Mouse (Mus musculus) left cerebral cortex, postnatal 14 days (tissue): ENCODE measurements around the gene Uqcrc1. TPM values are rescaled to one million over a fixed set of nuclear protein-coding genes. Genes with fewer than 3 reads are reported as not detected.

Source experiments
- DNase-seq, 2 experiments: peaks; one replicate each; pipeline ENCODE4 v3.0.0; 2021 to 2022; ENCODE audit warnings: low spot score in 2 of 2, mixed read lengths in 1 of 2
- intact Hi-C: fragments of 180-260 bp; cut with DNase I; formaldehyde crosslinking; loops from one replicate; pipeline ENCODE4 v1.15.1; 2025
- long read RNA-seq, 2 experiments: library from polyadenylated mRNA; stranded (forward); transcript quantifications; one replicate each; pipeline ENCODE4 v2.0.0; 2021
- total RNA-seq, 2 experiments: library from RNA; stranded (reverse); gene quantifications; 2 replicates each; pipeline ENCODE4 v1.2.3; 2021

The Uqcrc1 gene
- 100 to 1,000 TPM; 383 to 411 TPM for total RNA-seq
- long read RNA-seq, experiment 1, transcript Uqcrc1-201 (13 exons, 1,653 nt) = major isoform, 967 of 1,042 reads
- long read RNA-seq, experiment 1, partial matches to known transcripts = 31 of 1,042 reads
- long read RNA-seq, experiment 1, other reads (novel, unspliced or antisense) = 42 of 1,042 reads
- long read RNA-seq, experiment 2, transcript Uqcrc1-201 (13 exons, 1,653 nt) = major isoform, 661 of 703 reads
- long read RNA-seq, experiment 2, partial matches to known transcripts = 20 of 703 reads
- long read RNA-seq, experiment 2, other reads (novel, unspliced or antisense) = 21 of 703 reads

DNA sequence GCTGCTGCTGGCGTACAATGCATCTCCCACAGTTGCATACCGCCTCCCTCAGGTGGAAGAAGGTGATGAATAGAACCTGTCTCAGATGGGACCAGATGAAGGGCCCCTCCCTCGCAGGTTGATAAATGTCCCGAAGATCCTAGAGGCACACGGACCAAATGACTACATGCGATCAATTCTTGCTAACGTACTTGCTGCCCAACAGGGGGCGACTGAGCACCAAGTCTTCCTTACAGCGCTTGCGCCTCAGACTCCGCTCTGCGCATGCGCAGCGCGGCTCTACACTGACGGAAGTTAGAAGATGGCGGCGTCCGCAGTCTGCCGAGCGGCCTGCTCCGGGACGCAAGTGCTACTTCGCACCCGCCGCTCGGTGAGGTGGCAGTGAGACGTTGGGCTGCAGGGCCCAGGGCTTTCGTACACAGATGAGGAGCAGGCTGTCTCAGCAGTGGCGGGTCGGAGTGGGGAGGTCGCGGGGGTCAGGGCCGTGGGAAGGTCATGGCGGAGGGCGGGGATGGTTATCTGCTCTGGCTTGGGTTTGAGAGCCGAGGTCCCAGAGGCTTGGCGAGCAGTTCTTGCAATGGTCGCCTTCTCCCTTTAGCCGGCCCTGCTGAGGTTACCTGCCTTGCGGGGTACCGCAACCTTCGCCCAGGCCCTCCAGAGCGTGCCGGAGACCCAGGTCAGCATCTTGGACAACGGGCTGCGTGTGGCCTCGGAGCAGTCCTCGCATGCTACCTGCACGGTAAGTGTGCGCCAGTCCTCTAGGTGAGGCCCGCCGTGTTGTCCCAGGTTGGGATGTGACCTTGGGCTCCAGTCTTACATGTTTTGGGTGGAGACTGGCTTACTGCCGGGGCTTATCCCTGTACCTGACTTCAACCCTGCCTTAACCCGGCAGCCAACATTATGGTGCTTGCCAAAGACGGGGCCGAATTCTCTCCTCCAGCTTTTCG is at the start of gene Uqcrc1:
Uqcrc1 (plus strand) TSS at position 216 of the 947 bp plus-strand sequence.
- intact Hi-C loops = loop anchor here (5.0 kb wide), 1 partner anchor 51 kb away; the partner anchor contains the start of gene Ucn2

DNA sequence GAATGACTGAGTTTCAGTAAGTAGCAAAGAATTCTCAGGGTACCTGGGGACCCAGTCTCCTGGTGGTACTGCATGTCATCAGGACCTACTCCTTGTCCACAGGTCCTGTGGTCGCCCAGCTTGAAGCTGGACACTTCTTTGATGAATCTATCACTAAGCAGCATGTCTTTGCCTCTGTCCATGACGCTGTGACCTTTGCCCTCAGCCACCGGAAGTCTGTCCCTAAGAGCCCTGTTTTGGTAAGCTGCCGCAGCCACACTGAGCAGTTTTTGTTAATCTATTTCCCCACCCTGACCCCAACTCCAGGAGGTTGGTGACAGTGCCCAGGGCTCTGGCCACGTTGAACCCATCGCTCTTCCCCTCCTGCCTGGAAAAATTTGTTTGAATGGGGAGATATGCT is 24.1 kb upstream of the Uqcrc1 start:
- intact Hi-C loops = no loop called here
- no peak for DNase-seq

More for the DNA sequence above, at the start of gene Uqcrc1:
- peak; percentile 97 to 98 for DNase-seq

DNA sequence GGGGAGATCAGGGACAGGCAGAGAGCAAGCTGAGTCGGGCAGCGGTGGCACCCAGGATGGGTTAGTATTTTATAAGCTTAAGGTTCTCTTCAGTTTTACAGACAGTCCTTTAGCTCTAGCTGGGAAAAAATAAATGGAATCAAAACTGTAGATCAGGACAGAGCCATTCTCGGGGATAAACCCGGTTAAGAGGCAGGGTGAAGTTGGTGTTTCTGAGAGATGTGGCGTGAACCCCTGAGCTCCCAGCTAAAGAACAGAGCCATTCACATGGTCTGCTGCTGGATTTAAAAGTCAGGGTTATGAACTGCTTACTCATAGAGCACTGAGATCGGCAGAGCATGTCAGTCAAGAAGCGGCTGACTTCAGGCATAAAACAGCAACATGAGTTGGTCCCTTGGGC is 23.3 kb upstream of the Uqcrc1 start:
- intact Hi-C loops = no loop called here
- DNase-seq = no peak

DNA sequence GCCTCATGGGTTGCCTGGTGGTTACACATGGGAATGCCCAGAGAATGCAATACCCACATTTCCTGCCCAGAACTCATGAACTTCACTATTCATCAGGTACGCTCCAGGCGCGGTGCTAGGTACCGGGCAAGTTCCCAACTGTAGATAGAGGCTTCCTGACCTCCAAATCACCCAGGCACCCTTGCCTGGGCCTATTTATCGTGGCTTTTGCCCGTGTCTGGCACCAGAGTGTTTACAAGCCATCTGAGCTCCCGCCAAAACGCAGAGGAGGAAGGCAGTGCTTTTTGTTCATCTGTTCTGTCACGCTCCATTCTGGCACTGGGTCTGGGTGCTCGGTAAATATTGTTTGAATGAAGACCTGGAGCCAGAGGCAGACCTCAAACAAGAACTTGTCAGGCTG is 22.8 kb upstream of the Uqcrc1 start:
- intact Hi-C loops = no loop called here
- DNase-seq = no peak

DNA sequence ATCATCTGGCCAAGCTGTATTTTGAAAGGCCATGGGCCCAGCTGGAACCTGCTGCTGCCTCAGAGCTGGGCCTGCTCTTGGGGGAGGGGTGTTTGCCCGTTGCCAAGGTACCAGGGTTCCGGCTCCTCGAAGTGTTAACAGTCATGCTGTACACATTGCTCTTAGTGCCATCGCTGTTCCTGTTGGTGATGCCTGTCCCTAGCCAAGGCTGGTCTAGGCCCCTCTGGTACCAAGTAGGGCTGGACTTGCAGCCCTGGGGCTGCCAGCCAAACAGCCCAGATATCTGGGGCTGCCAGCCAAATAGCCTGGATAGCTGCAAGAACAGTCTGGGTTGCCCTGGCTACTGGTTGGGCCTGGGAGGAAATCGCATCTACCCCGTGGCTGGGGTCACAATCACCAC is 21.9 kb upstream of the Uqcrc1 start, which contains the start of gene Tmem89:
Tmem89 (plus strand) TSS at position 129 of the 400 bp plus-strand sequence.
- intact Hi-C loops = no loop called here

DNA sequence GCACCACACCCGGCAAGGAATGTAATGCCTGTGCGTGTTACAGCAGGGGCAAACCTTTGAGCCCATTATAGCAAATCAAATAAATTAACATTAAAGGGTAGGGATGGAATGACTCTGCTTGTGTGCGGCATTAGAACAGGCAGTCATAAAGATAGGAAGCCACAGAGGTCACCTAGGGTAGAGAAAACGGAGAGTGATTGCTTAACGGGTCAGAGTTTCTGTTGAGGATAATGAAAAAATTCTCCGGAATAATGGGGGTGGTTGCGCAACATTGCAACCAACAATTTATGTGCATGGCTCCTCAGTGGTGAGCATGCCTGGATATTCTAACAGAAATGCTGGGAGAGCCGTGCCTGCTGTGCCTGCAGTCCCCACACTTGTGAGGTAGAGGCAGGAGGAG is 10.5 kb upstream of the Uqcrc1 start:
- intact Hi-C loops = no loop called here
- no peak for DNase-seq

More for the DNA sequence above, 21.9 kb upstream of the Uqcrc1 start, which contains the start of gene Tmem89:
- DNase-seq = peak; percentile 54 to 85

DNA sequence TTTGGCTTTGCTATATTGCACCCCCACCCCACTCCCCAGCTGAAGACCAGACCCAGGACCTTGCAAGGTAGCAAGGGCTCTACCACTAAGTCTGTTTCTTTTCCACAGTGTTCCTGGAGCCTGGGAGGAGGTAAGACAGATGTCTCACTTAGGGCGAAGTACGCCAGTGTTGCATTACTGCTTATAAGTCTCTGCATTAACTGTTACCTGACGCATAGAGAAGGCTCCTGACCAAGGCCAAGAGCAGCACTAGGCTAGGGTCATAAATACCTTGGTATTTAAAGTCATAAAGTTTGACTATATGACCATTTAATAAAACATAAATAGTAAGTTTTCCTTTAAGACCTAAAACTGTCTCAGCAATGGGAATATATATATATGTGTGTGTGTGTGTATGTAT is 8.0 kb upstream of the Uqcrc1 start:
- DNase-seq = no peak
- intact Hi-C loops = no loop called here

DNA sequence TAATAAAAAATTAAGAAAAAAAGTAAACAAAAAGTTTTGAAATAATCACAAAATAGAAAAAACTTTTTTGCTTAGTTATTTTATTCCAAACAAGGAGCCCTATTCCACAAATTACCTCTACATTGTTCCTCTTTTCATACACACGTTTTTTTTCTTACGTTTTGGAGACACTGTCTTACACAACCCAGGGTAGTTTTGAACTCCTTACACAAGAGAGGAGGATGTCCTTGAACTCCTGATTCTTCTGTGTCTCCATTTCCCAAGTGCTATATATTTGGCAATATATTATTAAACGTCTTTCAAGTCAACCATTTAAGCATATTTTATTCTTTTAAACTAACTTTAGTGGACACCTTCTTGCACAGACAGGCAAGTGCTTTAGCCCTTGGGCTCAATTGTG is 442 bp upstream of the Uqcrc1 start:
- no peak for DNase-seq
- intact Hi-C loops = loop anchor here (5.0 kb wide), 1 partner anchor 51 kb away; the partner anchor contains the start of gene Ucn2

DNA sequence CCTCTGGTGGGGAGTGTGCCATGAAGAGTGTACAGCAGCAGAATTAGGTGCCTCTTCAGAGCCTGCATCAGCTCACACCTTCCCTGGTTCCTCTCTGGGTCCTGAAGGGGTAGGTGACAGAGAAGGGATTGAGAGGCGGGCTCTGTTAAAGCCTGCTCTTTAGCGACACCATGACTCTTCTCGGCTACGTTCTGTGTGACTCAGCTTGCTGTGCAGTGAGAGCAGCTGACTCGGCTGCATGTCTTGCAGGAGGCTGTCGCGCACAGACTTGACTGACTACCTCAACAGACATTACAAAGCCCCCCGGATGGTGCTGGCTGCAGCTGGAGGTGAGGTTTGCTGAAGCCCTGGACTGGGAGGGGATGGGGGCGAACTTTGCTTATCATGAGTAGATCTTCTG is 8.7 kb downstream of the Uqcrc1 start:
- DNase-seq = no peak
- intact Hi-C loops = no loop called here

DNA sequence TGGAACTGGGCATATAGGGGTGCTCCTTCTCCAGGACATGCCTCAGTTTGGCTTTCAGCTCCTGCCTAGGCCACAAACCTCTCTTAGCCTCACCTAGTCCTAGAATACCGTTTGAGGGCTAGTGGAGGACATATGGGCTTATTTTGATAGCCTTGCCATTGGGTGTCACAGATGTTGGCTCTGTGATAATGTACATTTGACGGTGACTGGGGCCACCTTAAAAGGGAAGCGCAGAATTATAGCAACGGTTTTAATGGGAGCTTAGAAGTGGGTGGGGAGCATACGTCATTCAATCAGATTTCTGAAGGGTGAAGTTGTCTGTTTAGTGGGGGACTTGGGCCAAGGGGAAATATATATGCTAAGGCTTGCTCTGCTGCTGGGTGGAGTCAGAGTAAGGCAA is 9.2 kb downstream of the Uqcrc1 start:
- intact Hi-C loops = no loop called here
- DNase-seq = no peak

DNA sequence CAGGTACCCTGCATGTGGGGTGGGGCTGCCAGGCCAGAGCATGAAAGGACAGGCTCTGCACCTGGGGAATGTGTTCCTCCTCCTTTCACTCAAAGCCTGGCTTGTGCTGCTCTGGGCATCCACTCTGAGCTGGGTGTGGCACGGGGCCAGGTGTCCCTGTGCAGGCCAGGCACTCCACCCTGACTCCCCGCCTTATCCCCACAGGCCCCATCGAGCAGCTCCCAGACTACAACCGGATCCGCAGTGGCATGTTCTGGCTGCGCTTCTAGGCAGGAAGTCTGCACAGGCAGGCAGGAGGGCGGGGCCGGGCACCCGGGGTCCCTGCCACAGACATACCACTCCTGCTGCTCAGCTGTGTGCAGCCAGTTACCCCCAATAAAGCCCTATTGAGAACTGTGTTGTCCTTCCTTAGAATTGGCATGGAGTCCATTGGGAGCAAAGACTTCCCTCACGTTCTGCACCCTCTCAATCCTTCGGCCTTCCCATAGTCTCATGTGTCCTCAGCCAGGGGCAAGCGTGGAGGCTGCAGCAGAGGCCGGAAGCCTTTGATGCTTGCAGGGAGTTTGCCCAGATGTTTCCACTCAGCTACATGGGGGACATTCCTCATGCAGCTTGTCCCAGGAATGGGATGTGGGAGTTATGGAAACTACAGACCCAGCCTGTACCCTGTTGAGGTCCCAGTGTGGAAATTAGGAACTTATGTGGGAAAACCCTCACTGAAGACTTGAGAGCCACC is 13.0 kb downstream of the Uqcrc1 start:
- intact Hi-C loops = no loop called here

DNA sequence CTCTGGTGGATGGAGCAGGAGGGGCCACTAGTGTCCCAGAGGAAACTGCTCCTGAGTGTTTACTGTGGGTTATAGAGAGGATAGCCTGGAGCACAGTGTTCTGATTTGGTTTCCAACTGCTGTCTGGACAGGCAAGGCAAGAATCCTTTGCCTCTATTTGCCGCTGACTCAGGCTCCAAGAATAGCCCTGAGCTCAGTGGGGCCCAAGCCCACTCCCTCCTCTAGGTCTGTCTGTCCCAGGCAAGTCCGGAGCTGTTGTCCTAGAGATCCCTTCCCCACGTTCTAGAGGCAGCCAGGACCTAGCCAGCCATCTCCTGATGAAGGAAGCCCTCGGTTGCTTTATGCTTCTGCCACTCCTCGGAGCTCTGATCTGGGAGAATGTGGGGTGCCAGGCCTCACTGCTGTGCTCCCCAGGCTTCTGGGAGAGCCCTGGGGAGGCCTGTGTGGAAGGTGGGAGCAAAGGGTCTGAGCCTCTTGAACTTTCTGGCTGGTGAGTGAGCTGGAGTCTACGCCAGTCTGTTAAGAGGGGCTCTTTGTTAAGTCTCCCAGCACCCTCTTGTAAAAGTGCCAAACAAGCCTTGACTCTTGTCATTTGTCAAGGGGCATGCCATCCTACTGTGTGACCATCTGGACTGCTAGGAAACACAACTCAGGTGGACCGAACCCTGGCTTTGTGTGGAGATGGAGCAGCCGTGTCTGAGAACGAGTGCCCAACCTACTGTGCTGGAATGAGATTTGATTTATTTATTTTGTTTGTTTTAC is 13.7 kb downstream of the Uqcrc1 start:
- intact Hi-C loops = no loop called here
- DNase-seq = no peak

More for the DNA sequence above, 13.0 kb downstream of the Uqcrc1 start:
- no peak for DNase-seq

DNA sequence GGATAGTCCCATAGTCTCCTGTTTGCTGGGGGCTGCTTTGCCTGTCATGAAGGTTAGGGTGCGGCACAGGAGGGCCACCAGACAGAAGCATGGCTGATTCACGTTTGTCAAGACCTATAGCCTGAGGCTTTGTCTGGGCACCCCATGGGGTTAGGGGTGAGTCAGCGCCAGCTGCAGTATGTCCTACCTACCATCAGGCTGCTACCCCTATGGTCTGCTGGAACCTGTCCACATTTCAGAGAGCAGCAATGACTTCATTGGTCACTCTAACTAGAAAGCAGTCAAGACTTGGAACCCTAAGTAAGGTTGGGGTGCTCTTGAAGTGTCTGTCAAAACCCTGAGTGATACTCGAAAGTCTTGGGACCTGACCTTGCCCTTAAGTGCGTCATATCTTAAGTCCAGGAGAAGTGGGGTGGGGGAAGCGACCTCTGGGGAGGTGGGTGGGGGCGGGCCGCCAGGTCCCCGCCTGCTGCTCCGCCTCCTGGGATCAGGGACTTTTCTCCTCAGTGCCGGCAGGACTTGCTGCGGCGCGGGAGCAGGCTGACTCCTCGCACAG is 16.7 kb downstream of the Uqcrc1 start, which contains the start of gene Col7a1:
Col7a1 (plus strand) TSS at position 506 of the 556 bp plus-strand sequence.
- DNase-seq = no peak
- intact Hi-C loops = no loop called here

DNA sequence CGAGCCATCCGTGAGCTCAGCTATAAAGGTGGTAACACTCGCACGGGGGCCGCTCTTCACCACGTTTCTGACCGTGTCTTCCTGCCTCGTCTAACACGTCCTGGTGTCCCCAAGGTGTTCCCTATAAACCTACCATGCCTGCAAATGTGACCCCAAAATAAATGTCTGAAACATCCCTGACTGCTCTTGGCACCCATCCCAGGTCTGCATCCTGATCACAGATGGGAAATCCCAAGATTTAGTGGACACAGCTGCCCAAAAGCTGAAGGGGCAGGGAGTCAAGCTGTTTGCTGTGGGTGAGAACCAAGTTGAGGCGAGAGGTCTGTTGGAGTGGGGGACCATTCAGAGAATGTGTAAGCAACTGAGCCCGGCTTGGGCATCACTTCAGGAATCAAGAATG is 18.8 kb downstream of the Uqcrc1 start:
- DNase-seq = no peak
- intact Hi-C loops = no loop called here

DNA sequence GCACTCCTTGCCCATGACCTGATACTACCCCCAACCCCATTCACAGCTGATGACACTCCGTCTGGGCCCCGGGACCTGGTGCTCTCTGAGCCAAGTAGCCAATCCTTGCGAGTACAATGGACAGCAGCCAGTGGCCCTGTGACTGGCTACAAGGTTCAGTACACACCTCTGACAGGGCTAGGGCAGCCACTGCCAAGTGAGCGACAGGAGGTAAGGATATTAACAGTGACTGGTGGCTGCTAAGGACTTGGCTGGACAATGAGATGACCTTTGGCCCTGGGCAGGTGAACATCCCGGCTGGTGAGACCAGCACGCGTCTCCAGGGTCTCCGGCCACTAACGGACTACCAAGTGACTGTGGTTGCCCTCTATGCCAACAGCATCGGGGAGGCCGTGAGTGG is 19.4 kb downstream of the Uqcrc1 start:
- intact Hi-C loops = no loop called here
- no peak for DNase-seq

DNA sequence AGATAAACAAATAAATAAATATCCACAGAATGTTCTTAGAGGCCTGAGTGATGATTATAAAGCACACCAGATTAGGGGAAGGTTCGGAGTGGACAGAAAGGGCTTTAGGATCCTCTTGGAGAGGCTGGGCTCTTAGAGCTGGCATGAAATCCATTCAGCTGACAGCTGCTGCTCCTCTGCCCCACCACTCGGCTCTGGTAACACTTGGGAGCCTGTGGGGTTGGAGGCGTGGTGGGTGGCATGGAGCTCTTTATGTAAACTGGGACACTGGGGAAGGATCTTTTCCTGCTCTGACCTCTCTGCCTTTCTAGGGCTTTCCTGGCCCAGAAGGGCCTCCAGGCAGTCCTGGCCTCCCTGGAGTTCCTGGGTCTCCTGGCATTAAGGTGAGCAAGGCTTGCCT is 27.1 kb downstream of the Uqcrc1 start:
- intact Hi-C loops = no loop called here
- DNase-seq = no peak

DNA sequence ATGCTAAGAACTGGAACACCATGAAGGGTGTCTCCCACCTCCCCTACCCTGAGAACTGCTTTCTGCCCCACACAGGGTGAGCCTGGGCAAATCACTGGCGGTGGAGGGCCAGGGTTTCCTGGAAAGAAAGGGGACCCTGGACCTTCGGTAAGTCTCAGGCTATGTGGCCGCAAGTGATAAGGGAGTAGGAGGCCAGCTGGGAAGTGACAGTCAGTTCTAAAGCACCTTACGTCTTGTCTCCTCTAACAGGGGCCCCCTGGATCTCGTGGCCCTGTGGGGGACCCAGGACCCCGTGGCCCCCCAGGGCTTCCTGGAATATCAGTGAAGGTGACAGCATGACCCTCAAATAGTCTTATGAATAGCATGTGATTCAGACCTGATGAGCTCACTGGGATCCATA is 27.9 kb downstream of the Uqcrc1 start:
- DNase-seq = no peak
- intact Hi-C loops = no loop called here

DNA sequence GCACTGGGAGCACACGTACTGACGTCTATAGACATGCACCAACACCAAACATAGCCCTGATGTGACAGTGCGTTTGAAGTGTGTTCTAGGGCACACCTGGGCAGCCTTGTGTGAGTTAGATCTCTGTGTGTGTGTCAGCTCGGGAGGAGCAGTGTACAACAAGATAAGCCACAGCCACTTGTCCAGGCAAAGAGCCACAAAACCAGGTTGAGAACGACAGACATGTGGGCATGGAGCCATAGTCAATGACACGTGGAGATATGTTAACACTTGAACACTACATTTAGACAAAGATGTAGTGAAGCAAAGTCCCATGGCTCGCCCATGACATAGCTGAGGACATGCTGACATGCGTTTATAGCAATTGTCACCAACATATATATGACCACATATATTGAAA is 34.2 kb downstream of the Uqcrc1 start:
- intact Hi-C loops = no loop called here
- DNase-seq = no peak

DNA sequence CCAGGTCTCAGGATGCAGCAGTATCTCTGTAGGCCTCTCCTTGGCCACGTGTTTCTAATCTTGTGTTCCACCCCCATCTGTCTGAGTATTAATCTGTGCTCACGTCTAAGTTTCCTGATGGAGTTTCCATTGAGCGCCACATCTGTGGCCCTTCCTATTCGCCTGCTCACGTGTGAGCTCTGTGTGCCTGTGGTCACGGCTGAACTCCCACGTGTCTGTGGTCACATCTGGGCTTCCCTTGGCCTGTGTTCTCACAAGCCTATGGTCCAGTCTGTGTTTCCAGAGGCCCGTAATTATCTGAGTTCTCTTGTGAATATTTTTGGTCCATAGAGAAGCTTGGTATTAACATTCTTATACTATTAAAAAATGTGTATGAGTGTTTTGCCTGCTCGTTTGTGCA is 40.0 kb downstream of the Uqcrc1 start:
- intact Hi-C loops = no loop called here
- no peak for DNase-seq
